Mouse (Mus musculus): Measurements from ENCODE around the gene Prkn. TPM values are rescaled to one million over a fixed set of nuclear protein-coding genes. Genes with fewer than 3 reads are reported as not detected.

Prkn gene
- total RNA-seq, 2 experiments from 2014 or later, result 7.0 to 10.9 TPM

DNA sequence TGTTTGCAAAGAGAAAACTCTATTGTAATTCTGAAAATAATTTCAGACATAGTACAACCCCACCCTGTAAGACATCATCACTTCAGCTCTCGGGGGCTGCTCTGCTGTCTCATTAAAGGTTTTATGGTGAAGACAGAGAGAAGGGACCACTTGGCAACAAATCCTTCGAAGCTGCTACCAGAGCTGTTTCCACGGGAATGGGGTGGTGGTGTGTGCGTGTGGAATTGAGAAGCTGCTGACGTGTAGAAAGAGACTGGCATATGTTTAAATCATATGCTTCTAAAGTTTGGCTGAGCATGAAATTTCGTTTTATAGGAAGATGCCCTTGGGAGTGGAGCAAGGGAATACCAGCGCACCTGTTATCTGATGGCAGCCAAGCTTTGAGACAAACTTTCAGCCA, 514.2 kb downstream of the Prkn start:
- no peak for DNase-seq
- intact Hi-C loops (cut with DNase I), result no loop called here

GRCm38 (mm10) chr17:11375461-11375860, 535.3 kb downstream of the Prkn start:
- no peak for DNase-seq
- intact Hi-C loops (cut with DNase I), result no loop called here

DNA sequence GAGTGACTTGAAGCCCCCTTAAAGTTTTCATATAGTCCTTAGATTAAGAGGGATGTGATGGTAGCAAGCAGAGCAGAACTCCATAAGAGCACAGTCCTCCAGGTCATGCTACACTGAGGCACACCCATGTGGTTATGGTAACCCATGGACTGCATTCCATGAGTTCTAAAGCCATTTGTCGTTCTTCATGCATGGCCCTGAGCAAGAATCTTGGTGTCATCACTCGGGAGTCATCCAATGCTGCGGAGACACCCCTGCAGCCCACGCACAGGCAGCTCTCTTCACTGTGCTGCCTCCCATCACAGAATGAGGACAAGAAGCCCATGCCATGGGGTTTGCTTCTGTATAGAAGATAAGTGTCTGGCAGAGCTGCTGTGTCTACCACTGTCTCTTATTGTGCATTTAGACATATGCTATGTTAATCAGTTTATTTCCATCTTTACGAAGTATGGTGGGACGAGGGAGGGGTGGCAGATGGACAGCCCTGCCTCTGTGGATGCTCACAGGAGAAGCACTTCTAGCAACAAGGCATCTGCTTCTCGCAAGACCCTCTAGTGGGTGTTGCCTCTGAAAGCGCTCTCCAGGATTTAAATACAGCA, 543.3 kb downstream of the Prkn start:
- DNase-seq, result no peak
- intact Hi-C loops (cut with DNase I), result no loop called here

GRCm38 (mm10) chr17:11385246-11385645, 545.1 kb downstream of the Prkn start:
- DNase-seq, result no peak
- intact Hi-C loops (cut with DNase I), result no loop called here

DNA sequence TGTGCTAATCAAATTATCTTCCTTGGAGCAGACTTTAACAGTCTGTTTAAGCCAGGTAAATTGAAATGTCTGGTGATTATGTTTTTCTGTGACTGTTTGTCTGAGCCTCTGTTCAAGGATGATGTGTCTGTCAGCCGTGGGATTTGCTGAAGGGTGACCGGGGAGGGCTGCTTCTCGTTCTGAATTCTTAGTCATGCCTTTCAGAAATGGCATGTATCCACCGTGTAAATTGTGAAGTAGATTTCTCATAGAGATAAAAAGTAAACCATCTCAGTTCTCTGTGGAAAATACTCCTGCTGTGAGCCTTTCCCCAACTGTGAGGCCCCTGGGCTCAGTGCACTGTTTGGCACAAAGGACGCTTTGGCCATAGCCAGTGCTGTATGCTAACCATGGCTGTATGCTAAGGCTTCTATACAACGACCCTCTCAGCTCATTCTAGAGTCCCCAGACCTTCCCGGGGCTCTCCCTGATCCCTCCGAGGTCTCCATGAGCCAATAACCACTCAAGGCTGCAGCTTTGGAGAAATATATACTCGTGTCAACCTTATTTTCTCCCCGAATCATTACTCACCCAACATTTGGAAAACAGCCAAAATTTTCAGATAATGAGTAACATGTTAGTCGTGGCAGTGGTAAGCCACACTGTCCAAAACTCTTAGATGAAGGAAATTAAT, 552.6 kb downstream of the Prkn start:
- intact Hi-C loops (cut with DNase I), result no loop called here
- DNase-seq, result no peak

DNA sequence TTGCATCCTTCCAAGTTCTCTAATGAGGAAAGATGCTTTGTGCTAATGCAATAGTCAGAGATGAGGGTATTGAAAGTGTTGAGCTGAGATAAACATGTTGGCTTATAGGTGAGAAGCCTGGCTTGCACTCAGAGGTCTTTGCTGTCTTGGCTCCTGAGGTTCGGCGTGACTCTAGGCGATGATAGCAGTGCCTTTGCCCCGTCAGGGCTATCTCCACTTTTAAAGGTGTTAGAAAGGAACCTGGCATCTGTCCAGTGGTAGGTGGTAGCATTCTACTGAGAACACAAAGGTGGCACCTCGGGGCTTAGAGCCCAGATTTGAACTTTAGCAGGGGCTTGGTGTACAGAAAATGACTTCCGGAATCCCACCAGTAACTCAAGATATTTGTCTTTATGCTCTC, 554.4 kb downstream of the Prkn start:
- DNase-seq, result peak in 1 of 2 experiments; percentile 4
- intact Hi-C loops (cut with DNase I), result no loop called here

DNA sequence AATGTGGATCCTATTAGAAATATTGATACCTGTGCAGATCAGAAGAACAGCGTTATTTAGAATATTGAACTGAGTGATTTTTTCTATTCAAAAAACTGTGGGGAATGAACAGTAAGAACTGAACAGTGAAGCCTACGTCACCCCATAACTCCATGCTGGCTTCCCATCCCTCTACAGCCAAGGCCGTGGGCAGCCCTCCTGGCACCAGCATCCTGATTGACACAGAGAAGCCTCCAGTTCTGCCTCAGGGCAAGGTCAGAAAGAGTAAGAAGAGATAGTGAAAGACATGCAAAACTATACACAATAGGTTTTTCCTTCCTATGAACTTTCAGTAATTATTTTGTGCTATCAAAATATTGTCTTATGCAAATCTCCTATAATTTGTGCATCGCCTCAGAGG, 557.5 kb downstream of the Prkn start:
- DNase-seq, result no peak
- intact Hi-C loops (cut with DNase I), result no loop called here

DNA sequence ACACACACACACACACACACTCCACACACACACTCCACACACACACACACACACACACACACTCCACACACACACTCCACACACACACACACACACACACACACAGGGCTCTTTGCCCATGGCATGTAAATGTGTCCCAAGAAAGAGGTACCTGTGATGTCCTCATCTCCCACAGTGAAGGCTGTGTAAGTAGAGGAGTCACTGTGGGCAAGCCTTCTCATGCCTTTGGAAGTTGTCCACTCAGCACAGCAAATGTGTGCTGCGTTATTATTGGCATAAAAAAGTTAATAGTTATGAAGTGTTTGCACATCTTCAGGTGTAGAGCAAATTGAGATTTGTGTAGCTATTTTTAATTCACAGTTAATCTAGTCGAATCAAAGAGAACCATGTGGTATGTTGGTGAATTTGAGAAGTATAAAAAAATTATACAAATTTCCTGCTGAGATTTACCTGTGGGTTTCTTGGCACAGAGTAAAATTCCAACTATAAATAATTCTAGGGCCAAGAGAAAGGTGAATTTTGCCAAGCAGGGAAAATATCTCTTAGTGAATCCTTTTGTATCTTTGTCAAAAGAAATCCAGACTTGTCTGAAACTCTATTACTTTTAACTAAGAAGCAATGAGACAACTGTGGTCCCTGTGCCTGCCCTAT, 562.2 kb downstream of the Prkn start:
- intact Hi-C loops (cut with DNase I), result no loop called here
- no peak for DNase-seq

DNA sequence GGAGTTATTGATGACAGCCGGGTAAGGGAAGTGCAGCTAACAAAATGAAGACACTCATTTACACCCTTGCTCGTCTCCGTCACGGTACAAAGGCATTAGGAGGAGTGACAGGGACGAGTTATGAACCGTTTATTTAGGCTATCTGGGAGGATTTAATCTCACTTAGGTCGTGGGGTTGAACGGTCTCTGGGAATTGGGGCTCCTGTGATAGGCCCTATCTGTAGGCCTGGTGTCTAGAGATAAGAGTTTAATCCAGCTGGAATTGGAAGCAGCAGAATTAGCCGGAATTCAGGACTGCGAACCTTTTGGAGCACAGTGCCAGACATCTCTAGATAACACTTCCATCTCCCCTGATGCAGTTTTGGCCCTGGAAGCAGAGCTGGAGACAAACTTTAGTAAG, 571.2 kb downstream of the Prkn start:
- intact Hi-C loops (cut with DNase I), result no loop called here
- DNase-seq, result no peak

DNA sequence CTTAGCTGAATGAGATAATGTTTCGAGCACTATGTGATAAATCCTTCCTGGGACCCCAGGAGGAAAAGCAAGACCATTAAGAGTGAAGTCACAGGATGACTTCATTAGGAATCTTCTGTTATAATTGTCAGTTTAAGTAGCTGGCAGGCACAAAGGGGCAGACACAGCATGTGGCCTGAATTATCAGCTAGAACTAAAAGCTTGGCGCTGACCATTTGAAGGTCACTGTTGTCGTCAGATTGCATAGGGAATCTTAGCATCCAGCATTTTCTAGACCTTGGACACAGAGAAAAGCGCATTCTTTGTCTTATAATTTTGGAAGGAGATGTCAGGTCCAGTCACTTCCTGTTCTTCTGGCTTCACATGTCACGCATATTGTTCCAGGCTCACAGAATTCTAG, 573.5 kb downstream of the Prkn start:
- intact Hi-C loops (cut with DNase I), result no loop called here
- no peak for DNase-seq

DNA sequence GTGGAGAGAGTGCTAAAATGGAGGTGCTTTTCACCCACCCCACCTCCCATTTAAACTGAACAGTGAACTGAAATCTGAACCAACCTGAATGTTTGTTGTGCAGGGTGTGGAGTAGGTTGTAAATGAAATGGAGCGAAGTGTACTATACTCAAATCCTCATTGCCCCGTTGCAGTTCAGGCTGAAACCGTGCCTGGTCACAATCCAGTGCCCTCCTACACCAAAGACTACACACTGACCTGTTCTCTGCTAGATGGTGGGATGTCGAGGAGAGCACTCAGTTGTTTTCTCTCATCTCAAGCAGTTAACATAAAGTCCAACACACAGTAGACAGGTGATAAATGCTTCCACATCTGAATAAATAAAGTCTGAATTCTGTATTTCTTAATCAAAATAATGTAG, 574.1 kb downstream of the Prkn start:
- DNase-seq, result no peak
- intact Hi-C loops (cut with DNase I), result no loop called here

DNA sequence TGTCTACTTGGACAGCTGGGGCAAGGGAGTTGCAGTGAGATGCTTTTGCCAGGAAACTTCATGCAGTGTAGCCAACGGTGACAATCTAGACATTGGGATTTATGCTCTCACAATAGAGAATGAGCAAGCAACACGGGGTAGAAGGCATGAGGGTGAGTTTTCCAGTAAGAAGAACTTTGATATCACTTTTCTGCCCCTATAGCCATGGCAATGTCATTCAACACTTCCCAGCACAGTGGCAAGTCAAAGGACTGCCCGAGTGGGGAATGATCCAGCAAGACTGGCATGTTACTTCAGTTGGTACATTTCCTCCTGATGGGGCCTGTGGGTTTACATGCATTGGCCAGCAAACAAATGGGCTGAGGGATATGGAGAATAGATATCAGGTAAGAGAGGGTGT, 577.0 kb downstream of the Prkn start:
- intact Hi-C loops (cut with DNase I), result no loop called here
- no peak for DNase-seq

DNA sequence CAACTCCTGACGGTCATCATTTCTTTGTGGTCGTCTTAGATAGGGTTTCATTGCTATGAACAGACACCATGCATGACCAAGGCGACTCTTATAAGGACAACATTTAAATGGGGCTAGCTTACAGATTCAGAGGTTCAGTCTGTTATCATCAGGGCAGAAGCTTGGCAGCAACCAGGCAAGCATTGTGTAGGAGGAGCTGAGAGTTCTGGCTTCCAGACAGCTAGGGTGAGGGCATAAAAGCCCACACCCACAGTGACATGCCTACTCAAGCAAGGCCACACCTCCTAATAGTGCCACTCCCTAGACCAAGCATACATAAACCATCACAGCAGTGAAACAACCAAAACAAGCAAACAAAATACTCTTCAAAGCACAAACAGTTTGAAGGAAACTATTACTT, 579.3 kb downstream of the Prkn start:
- DNase-seq, result no peak
- intact Hi-C loops (cut with DNase I), result no loop called here

DNA sequence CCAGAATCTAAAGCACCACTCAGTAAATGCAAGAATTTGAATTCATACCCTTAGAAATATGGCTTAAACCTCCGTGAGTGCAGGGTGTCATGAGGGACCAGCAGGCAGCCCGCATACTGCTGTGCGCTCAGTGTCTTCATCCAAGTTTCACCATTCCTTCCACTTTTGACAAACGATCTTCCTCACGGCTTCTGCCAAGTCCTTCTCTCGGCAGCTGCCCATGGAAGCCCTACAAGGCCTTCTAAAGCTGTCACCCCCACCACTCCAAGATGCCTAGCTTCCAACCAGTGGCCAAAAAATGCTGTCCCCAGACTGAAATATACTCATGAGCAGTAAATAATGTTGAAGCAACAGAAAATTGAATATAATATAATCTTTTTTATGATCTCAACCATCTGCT, 580.7 kb downstream of the Prkn start:
- intact Hi-C loops (cut with DNase I), result no loop called here
- DNase-seq, result no peak

DNA sequence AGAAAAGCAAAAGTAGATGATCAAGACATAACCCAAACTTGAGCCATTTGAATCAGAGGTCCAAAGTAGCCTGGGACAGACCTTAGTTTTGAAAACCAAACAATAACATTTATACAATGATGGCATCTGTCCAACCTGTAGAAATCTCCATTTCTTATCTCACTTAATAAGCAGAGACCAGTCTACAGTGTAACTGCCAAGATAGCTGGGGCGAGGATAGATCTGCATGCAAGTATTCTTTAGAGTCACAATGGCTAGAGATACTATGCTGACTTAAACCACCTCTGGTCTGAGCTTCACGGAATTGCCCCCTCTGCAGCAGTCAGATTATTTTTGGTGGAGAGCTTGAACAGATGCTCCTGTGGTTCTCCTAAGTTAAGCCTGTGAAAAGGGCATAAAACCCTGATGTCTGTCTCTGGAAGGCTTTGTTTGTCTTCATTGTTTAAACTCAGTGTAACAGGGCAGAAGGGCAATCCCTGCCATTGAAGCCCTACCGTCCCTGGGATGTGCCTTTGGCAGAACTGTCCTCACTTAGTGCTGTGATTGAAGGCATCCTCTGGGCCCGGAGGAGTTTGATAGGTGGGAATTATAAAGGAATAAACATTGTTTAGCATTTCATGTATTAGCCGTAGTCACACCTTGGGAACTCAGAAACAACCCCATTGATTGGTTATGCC, 581.2 kb downstream of the Prkn start:
- DNase-seq, result no peak
- intact Hi-C loops (cut with DNase I), result no loop called here

- DNase-seq, result no peak
- intact Hi-C loops (cut with DNase I), result no loop called here
Measured at GRCm38 (mm10) chr17:11431323-11431722, 591.1 kb downstream of the Prkn start.

DNA sequence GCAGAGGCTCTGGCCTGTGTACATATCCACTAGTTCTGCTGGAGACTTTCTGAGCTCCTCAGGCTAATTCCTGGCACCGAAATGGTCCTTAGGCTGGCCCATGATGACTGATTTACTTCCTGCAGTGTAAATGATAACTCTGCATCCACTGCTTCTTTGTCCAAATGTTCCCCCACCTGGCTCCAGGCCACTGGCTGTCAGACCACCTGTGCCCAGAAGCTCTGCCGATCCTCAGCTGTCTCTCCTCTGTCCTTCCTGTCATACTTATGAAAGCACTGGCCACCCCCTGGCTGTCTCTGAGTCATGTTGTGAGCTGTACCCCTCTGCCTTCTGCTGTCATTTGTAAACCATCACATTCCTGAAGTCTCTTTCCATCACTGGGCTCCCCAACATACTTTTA, 592.4 kb downstream of the Prkn start:
- intact Hi-C loops (cut with DNase I), result no loop called here
- no peak for DNase-seq

- intact Hi-C loops (cut with DNase I), result no loop called here
Measured at GRCm38 (mm10) chr17:11462721-11463120, 622.5 kb downstream of the Prkn start.

GRCm38 (mm10) chr17:11466095-11466494, 625.9 kb downstream of the Prkn start:
- no peak for DNase-seq
- intact Hi-C loops (cut with DNase I), result no loop called here

More at GRCm38 (mm10) chr17:11462721-11463120, 622.5 kb downstream of the Prkn start:
- DNase-seq, result no peak

GRCm38 (mm10) chr17:11468624-11469023, 628.4 kb downstream of the Prkn start:
- intact Hi-C loops (cut with DNase I), result no loop called here
- no peak for DNase-seq

DNA sequence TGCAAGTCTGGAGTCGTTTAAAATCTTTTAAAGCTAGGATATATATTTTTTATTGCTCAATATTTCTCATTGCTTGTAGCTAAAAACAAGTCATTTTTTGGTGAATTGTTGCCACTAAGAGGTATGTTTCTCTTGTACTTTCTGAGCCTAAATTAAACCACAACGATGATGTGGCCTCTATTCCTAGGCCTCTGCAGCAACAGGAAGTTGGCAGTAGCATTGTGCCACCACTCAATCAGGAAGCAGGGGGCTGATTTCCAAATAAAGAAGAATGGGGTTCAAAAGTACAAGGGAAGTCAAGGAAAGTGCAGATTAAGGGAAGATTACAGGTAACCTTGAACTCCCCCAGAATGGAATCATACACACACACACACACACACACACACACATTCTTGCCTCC, 642.8 kb downstream of the Prkn start:
- DNase-seq, result no peak
- intact Hi-C loops (cut with DNase I), result no loop called here

DNA sequence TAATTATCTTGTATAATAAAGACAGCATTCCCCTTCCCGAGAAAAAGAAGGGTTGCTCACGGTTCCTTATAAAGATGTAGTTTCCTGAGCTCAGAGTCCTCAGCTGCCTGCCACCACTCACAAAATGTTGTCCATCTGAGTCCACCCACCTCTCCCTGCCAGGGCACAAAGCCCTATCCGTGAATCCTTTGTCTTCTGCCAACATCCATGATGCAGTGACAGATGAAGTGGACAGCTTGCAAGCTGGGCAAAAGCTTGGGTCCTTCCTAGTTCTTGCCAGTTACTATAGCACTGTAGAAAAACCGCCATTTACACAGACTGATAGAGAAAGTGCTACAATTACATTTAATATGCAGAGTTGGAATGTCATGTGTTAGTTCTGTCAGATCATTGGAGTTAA, 649.9 kb downstream of the Prkn start:
- intact Hi-C loops (cut with DNase I), result no loop called here
- DNase-seq, result no peak
